Comparison of ENCODE assay signal across 13 mouse cellular contexts in the genomic region with DNA sequence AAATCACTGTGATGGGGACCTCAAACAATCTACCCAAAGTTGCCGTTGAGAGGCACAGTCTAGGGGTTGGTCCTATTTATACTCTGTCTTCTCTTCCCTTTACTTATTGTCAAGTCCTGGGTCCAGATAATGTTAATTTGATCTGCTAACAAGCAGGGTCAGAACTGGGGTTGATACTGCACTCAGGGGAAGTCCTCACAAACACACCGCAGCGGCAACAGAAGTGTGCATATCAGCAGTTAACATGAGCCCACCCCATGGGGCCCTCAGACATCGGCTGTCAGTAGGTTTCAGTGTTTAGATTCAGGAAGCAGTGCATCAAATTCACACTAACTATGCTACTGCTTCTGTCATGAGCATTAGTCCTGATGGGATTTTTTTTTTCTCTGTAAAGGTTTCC.
"Had no signal": no experiment of that assay in that cellular context is flagged by ENCODE, and none has a peak within 500 bp of the region (broad histone marks: within the 10 kb centered on the region; RNA-seq: fewer than 3 reads in every experiment).

No protein-coding gene starts in this region.

- H3K9ac ChIP-seq: limb, embryonic 13.5 days; neural tube, embryonic 13.5 days; stomach, embryonic 15.5 days had no signal

- H3K4me3 ChIP-seq: limb, embryonic 13.5 days; neural tube, embryonic 13.5 days; stomach, embryonic 15.5 days had no signal

- H3K27me3 ChIP-seq: limb, embryonic 13.5 days; neural tube, embryonic 13.5 days; stomach, embryonic 15.5 days had no signal

- H3K36me3 ChIP-seq: stomach, embryonic 15.5 days had no signal

- DNase-seq: kidney, adult 8-10 months; kidney, postnatal 36 days; layer of hippocampus, adult 9-11 months; layer of hippocampus, postnatal 36 days; lung, adult 18-20 months; right cerebral cortex, postnatal 14 days; thymus, postnatal 36 days had no signal

- H3K4me2 ChIP-seq: limb, embryonic 13.5 days; midbrain, embryonic 11.5 days; neural tube, embryonic 13.5 days; stomach, embryonic 15.5 days had no signal

- H3K9me3 ChIP-seq: limb, embryonic 13.5 days; neural tube, embryonic 13.5 days; stomach, embryonic 15.5 days had no signal

- H3K27ac ChIP-seq: limb, embryonic 13.5 days; neural tube, embryonic 13.5 days; stomach, embryonic 15.5 days had no signal

- ATAC-seq: intestine, embryonic 16.5 days; midbrain, embryonic 16.5 days had no signal
